Mouse (Mus musculus): ENCODE data around the gene Dtl. TPM values are rescaled to one million over a fixed set of nuclear protein-coding genes. Genes with fewer than 3 reads are reported as not detected.

The Dtl gene
- 27.0 and 30.8 TPM in 2 replicates for polyA plus RNA-seq (2015; fragmentation: Nextera tagmentation; extraction: Ambion mirVana)

GRCm38 (mm10) chr1:191575458-191576247 is at the start of gene Dtl, which contains the start of gene Ints7:
TSS of gene Dtl (minus strand) at chr1:191575544.
TSS of gene Ints7 (plus strand) at chr1:191575636.
- Histone ChIP-seq H3K9me3 (ENCODE audit: control insufficient read depth, low read length) (no peaks in the 10 kb centered on the region), H3K4me2 (ENCODE audit: low read depth, low read length) (peak within 1 kb of the TSS; percentile 85), H3K4me3 (ENCODE audit: low read length) (peak within 1 kb of the TSS; percentile 90), H3K27me3 (replicated peaks; ENCODE audit: control insufficient read depth, insufficient read depth, low read length) (no peaks in the 10 kb centered on the region), H3K9ac (ENCODE audit: low read depth, low read length) (peak within 1 kb of the TSS; percentile 78), H3K27ac (ENCODE audit: low read length) (peak within 1 kb of the TSS; percentile 93), H3K4me1 (ENCODE audit: control insufficient read depth, insufficient read depth, low read length) (peaks cover 21% of the 10 kb centered on the region), H3K36me3 (ENCODE audit: control insufficient read depth, insufficient read depth, low read length) (no peaks in the 10 kb centered on the region)
- under 1% methylated on average over 69 of the region's 70 CpGs for WGBS
- ATAC-seq, result peak; percentile 99

GRCm38 (mm10) chr1:191625026-191625425 is 49.7 kb upstream of the Dtl start:
- Histone ChIP-seq H3K9ac (ENCODE audit: low read depth, low read length) (no peak overlapping the region), H3K4me2 (ENCODE audit: low read depth, low read length) (no peak overlapping the region), H3K9me3 (ENCODE audit: control insufficient read depth, low read length) (no peaks in the 10 kb centered on the region), H3K4me3 (ENCODE audit: low read length) (no peak overlapping the region), H3K36me3 (ENCODE audit: control insufficient read depth, insufficient read depth, low read length) (peaks cover 3% of the 10 kb centered on the region; the same call in 1 of the 2 replicates), H3K27me3 (replicated peaks; ENCODE audit: control insufficient read depth, insufficient read depth, low read length) (no peaks in the 10 kb centered on the region), H3K27ac (ENCODE audit: low read length) (no peak overlapping the region), H3K4me1 (ENCODE audit: control insufficient read depth, insufficient read depth, low read length) (no peaks in the 10 kb centered on the region)
- WGBS, result 65% methylated on average over 6 of the region's 6 CpGs
- ATAC-seq, result no peak

GRCm38 (mm10) chr1:191624492-191624891 is 49.1 kb upstream of the Dtl start:
- Histone ChIP-seq H3K4me1 (ENCODE audit: control insufficient read depth, insufficient read depth, low read length) (no peaks in the 10 kb centered on the region), H3K36me3 (ENCODE audit: control insufficient read depth, insufficient read depth, low read length) (peaks cover 5% of the 10 kb centered on the region; the same call in 1 of the 2 replicates), H3K4me3 (ENCODE audit: low read length) (no peak overlapping the region), H3K27ac (ENCODE audit: low read length) (no peak overlapping the region), H3K9ac (ENCODE audit: low read depth, low read length) (no peak overlapping the region), H3K27me3 (replicated peaks; ENCODE audit: control insufficient read depth, insufficient read depth, low read length) (no peaks in the 10 kb centered on the region), H3K9me3 (ENCODE audit: control insufficient read depth, low read length) (no peaks in the 10 kb centered on the region), H3K4me2 (ENCODE audit: low read depth, low read length) (no peak overlapping the region)
- ATAC-seq, result no peak
- WGBS, result 72% methylated on average over 6 of the region's 6 CpGs

- H3K27ac ChIP-seq (ENCODE audit: low read length), result no peak overlapping the region
- H3K36me3 ChIP-seq (ENCODE audit: control insufficient read depth, insufficient read depth, low read length), result peaks cover 9% of the 10 kb centered on the region; the same call in 1 of the 2 replicates
- WGBS, result 96% methylated on average over 8 of the region's 8 CpGs
- no peaks in the 10 kb centered on the region for H3K9me3 ChIP-seq (ENCODE audit: control insufficient read depth, low read length)
- ATAC-seq, result no peak
- H3K9ac ChIP-seq (ENCODE audit: low read depth, low read length), result no peak overlapping the region
- H3K4me3 ChIP-seq (ENCODE audit: low read length), result no peak overlapping the region
- no peaks in the 10 kb centered on the region for H3K27me3 ChIP-seq (replicated peaks; ENCODE audit: control insufficient read depth, insufficient read depth, low read length)
- H3K4me2 ChIP-seq (ENCODE audit: low read depth, low read length), result no peak overlapping the region
- no peaks in the 10 kb centered on the region for H3K4me1 ChIP-seq (ENCODE audit: control insufficient read depth, insufficient read depth, low read length)
Measured at GRCm38 (mm10) chr1:191622801-191623200, 47.5 kb upstream of the Dtl start.

GRCm38 (mm10) chr1:191621096-191621495 is 45.8 kb upstream of the Dtl start:
- ATAC-seq, result no peak
- H3K36me3 ChIP-seq (ENCODE audit: control insufficient read depth, insufficient read depth, low read length), result peaks cover 14% of the 10 kb centered on the region
- H3K4me1 ChIP-seq (ENCODE audit: control insufficient read depth, insufficient read depth, low read length), result no peaks in the 10 kb centered on the region
- H3K9me3 ChIP-seq (ENCODE audit: control insufficient read depth, low read length), result no peaks in the 10 kb centered on the region
- H3K27me3 ChIP-seq (replicated peaks; ENCODE audit: control insufficient read depth, insufficient read depth, low read length), result no peaks in the 10 kb centered on the region
- no peak overlapping the region for H3K4me3 ChIP-seq (ENCODE audit: low read length)
- 93% methylated on average over 8 of the region's 8 CpGs for WGBS
- H3K27ac ChIP-seq (ENCODE audit: low read length), result no peak overlapping the region
- H3K4me2 ChIP-seq (ENCODE audit: low read depth, low read length), result no peak overlapping the region
- no peak overlapping the region for H3K9ac ChIP-seq (ENCODE audit: low read depth, low read length)

GRCm38 (mm10) chr1:191618067-191618766 is 42.9 kb upstream of the Dtl start:
- no peaks in the 10 kb centered on the region for H3K9me3 ChIP-seq (ENCODE audit: control insufficient read depth, low read length)
- no peaks in the 10 kb centered on the region for H3K27me3 ChIP-seq (replicated peaks; ENCODE audit: control insufficient read depth, insufficient read depth, low read length)
- H3K27ac ChIP-seq (ENCODE audit: low read length), result no peak overlapping the region
- WGBS, result 91% methylated on average over 12 of the region's 12 CpGs
- peaks cover 19% of the 10 kb centered on the region for H3K36me3 ChIP-seq (ENCODE audit: control insufficient read depth, insufficient read depth, low read length)
- H3K4me3 ChIP-seq (ENCODE audit: low read length), result no peak overlapping the region
- no peaks in the 10 kb centered on the region for H3K4me1 ChIP-seq (ENCODE audit: control insufficient read depth, insufficient read depth, low read length)
- H3K4me2 ChIP-seq (ENCODE audit: low read depth, low read length), result no peak overlapping the region
- H3K9ac ChIP-seq (ENCODE audit: low read depth, low read length), result no peak overlapping the region
- no peak for ATAC-seq

GRCm38 (mm10) chr1:191617589-191617988 is 42.2 kb upstream of the Dtl start:
- no peaks in the 10 kb centered on the region for H3K9me3 ChIP-seq (ENCODE audit: control insufficient read depth, low read length)
- H3K36me3 ChIP-seq (ENCODE audit: control insufficient read depth, insufficient read depth, low read length), result peaks cover 25% of the 10 kb centered on the region
- no peak overlapping the region for H3K27ac ChIP-seq (ENCODE audit: low read length)
- H3K4me2 ChIP-seq (ENCODE audit: low read depth, low read length), result no peak overlapping the region
- H3K27me3 ChIP-seq (replicated peaks; ENCODE audit: control insufficient read depth, insufficient read depth, low read length), result no peaks in the 10 kb centered on the region
- H3K4me3 ChIP-seq (ENCODE audit: low read length), result no peak overlapping the region
- H3K4me1 ChIP-seq (ENCODE audit: control insufficient read depth, insufficient read depth, low read length), result no peaks in the 10 kb centered on the region
- 89% methylated on average over 3 of the region's 3 CpGs for WGBS
- no peak overlapping the region for H3K9ac ChIP-seq (ENCODE audit: low read depth, low read length)
- no peak for ATAC-seq

GRCm38 (mm10) chr1:191616245-191616644 is 40.9 kb upstream of the Dtl start:
- no peak for ATAC-seq

GRCm38 (mm10) chr1:191612877-191613276 is 37.5 kb upstream of the Dtl start:
- no peak overlapping the region for H3K4me2 ChIP-seq (ENCODE audit: low read depth, low read length)
- no peaks in the 10 kb centered on the region for H3K4me1 ChIP-seq (ENCODE audit: control insufficient read depth, insufficient read depth, low read length)
- no peak for ATAC-seq
- H3K9me3 ChIP-seq (ENCODE audit: control insufficient read depth, low read length), result no peaks in the 10 kb centered on the region
- WGBS, result 87% methylated on average over 16 of the region's 16 CpGs
- H3K27me3 ChIP-seq (replicated peaks; ENCODE audit: control insufficient read depth, insufficient read depth, low read length), result no peaks in the 10 kb centered on the region
- H3K4me3 ChIP-seq (ENCODE audit: low read length), result no peak overlapping the region
- H3K36me3 ChIP-seq (ENCODE audit: control insufficient read depth, insufficient read depth, low read length), result peaks cover 26% of the 10 kb centered on the region
- no peak overlapping the region for H3K9ac ChIP-seq (ENCODE audit: low read depth, low read length)
- H3K27ac ChIP-seq (ENCODE audit: low read length), result no peak overlapping the region

More at GRCm38 (mm10) chr1:191616245-191616644, 40.9 kb upstream of the Dtl start:
- Histone ChIP-seq H3K4me2 (ENCODE audit: low read depth, low read length) (no peak overlapping the region), H3K4me3 (ENCODE audit: low read length) (no peak overlapping the region), H3K36me3 (ENCODE audit: control insufficient read depth, insufficient read depth, low read length) (peaks cover 27% of the 10 kb centered on the region), H3K4me1 (ENCODE audit: control insufficient read depth, insufficient read depth, low read length) (no peaks in the 10 kb centered on the region), H3K27ac (ENCODE audit: low read length) (no peak overlapping the region), H3K9me3 (ENCODE audit: control insufficient read depth, low read length) (no peaks in the 10 kb centered on the region), H3K27me3 (replicated peaks; ENCODE audit: control insufficient read depth, insufficient read depth, low read length) (no peaks in the 10 kb centered on the region), H3K9ac (ENCODE audit: low read depth, low read length) (no peak overlapping the region)
- 89% methylated on average over 8 of the region's 8 CpGs for WGBS

Measured in intestine, embryonic 16.5 days (tissue).